Mouse (Mus musculus) forebrain, embryonic 14.5 days (tissue): ENCODE data around the gene Ccnb2. TPM values are rescaled to one million over a fixed set of nuclear protein-coding genes. Genes with fewer than 3 reads are reported as not detected.

Source experiments
- ATAC-seq: fragments of 200-750 bp; cut with Nextera tagmentation; 2 replicates; pipeline ENCODE4 v1.8.0; 2017; ENCODE audit warnings: mild to moderate bottlenecking, moderate library complexity
- DNase-seq: peaks from one replicate; pipeline ENCODE4 v3.0.0-alpha.2; 2015; ENCODE audit warnings: low spot score
- H3K27ac ChIP-seq: fragments of 300-500 bp; sonication (generic); 2 replicates; pipeline ENCODE4 v1.5.1; 2014; ENCODE audit warnings: low read depth, mild to moderate bottlenecking, control low read depth, low read length, moderate library complexity
- H3K27me3 ChIP-seq: fragments of 300-500 bp; sonication (generic); replicated peaks from 2 replicates; pipeline ENCODE4 v1.6.1; 2014; ENCODE audit warnings: low read length, control low read depth, mixed read lengths; ENCODE audit not compliant: control insufficient read depth, insufficient read depth
- H3K36me3 ChIP-seq: fragments of 300-500 bp; sonication (generic); 2 replicates; pipeline ENCODE4 v1.6.1; 2014; ENCODE audit warnings: low read length, control low read depth; ENCODE audit not compliant: control insufficient read depth, insufficient read depth
- H3K4me1 ChIP-seq: fragments of 300-500 bp; sonication (generic); 2 replicates; pipeline ENCODE4 v1.6.1; 2014; ENCODE audit warnings: antibody characterized with exemption, low read length, control low read depth; ENCODE audit not compliant: control insufficient read depth, insufficient read depth
- H3K4me2 ChIP-seq: fragments of 300-500 bp; sonication (generic); 2 replicates; pipeline ENCODE4 v1.6.1; 2014; ENCODE audit warnings: mild to moderate bottlenecking, control low read depth, low read length
- H3K4me3 ChIP-seq: fragments of 300-500 bp; sonication (generic); 2 replicates; pipeline ENCODE4 v1.5.1; 2014; ENCODE audit warnings: low read depth, low read length, control low read depth
- H3K9ac ChIP-seq: fragments of 300-500 bp; sonication (generic); 2 replicates; pipeline ENCODE4 v1.6.1; 2014; ENCODE audit warnings: mild to moderate bottlenecking, low read length, control low read depth, moderate library complexity
- H3K9me3 ChIP-seq: fragments of 300-500 bp; sonication (generic); replicated peaks from 2 replicates; pipeline ENCODE4 v1.6.1; 2016; ENCODE audit warnings: low read length, control low read depth, mixed read lengths; ENCODE audit not compliant: control insufficient read depth
- WGBS: fragments of 180-500 bp; shearing (Covaris S2); extraction: QIAGEN DNeasy Blood & Tissue Kit; methylation state at CpG from one replicate; pipeline ENCODE4 v1.1.7; 2014; 5-methylcytosine and 5-hydroxymethylcytosine counted together
- polyA plus RNA-seq: library from polyadenylated mRNA; unstranded; fragments of >200 nt; fragmentation: Nextera tagmentation; extraction: Ambion mirVana; gene quantifications from 2 replicates; pipeline ENCODE4 v1.2.1, GENCODE M21; 2014

Ccnb2 gene
- polyA plus RNA-seq, 1 experiment from 2014 or later = 101 TPM

DNA sequence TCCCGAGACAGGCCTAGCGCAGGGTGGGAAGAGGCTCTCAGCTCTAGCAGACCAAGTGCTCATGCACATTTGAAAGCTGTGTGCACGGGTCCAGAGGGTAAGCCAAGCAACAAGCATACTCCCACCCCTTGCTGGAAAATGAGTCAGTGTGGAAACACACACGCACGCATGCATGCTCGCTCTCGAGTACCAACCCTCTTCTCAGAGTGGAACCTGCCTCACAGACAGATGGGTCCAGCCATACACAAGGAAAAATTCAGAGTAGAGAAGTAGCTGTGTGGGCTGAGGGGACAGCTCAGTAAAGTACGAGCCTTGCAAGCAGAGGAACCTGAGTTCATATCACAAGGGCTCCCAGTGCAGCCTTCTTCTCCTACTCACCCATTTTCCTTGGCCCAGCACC, 11.6 kb downstream of the Ccnb2 start:
- H3K36me3 ChIP-seq = peaks cover 78% of the 10 kb centered on the region
- H3K4me3 ChIP-seq = no peak overlapping the region
- H3K27ac ChIP-seq = no peak overlapping the region
- DNase-seq = no peak
- no peaks in the 10 kb centered on the region for H3K9me3 ChIP-seq
- WGBS = 97% methylated on average over 8 of the region's 8 CpGs
- no peaks in the 10 kb centered on the region for H3K4me1 ChIP-seq
- no peak for ATAC-seq
- H3K4me2 ChIP-seq = no peak overlapping the region
- H3K27me3 ChIP-seq = no peaks in the 10 kb centered on the region
- H3K9ac ChIP-seq = no peak overlapping the region

DNA sequence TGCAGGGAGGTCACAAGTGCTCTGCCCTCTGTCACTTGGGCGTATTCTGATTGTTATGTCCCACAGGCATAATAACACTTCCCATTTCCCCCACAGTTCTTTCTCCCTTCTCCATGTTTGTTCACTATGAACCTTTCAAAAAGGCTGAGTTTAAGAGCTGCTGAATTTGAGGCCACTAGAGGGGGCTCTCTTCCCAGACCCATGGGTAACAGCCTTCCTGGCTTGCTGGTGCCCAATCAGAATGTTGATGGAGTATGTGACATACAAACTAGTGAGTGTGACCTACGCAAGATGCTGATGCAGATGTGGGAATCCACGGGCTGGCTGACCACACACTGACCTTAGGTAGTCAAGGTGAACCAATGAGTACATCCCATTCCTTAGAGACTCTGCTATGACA, 12.6 kb downstream of the Ccnb2 start:
- peak; percentile 18 for DNase-seq
- 98% methylated on average over 3 of the region's 3 CpGs for WGBS
- no peaks in the 10 kb centered on the region for H3K9me3 ChIP-seq

DNA sequence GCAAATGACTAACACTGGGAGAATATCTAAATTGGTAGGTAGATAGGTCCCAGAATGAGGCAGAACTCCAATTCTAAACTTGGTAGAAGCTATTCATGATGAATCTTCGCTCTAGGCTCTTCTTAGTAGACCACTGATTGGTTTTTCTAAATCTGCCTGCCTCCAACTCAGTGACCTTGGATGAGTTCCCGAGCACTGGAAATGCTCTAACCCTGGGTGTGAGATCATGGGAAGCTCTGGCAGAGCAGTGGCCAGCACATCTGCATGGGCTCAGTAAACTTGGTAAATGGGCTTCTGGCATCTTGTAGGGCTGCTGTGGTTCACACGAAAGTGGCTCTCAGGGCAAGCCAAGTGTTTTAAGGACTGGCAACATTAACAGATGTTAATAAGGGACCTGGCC, 14.8 kb downstream of the Ccnb2 start:
- no peak for ATAC-seq
- Histone ChIP-seq H3K4me3 (no peak overlapping the region), H3K9ac (no peak overlapping the region), H3K27ac (no peak overlapping the region), H3K36me3 (peaks cover 49% of the 10 kb centered on the region), H3K4me2 (no peak overlapping the region), H3K27me3 (no peaks in the 10 kb centered on the region), H3K4me1 (no peaks in the 10 kb centered on the region), H3K9me3 (no peaks in the 10 kb centered on the region)
- no peak for DNase-seq
- WGBS = 92% methylated on average over 3 of the region's 3 CpGs

More for the DNA sequence above, 12.6 kb downstream of the Ccnb2 start:
- no peaks in the 10 kb centered on the region for H3K27me3 ChIP-seq
- H3K4me1 ChIP-seq = no peaks in the 10 kb centered on the region
- H3K36me3 ChIP-seq = peaks cover 69% of the 10 kb centered on the region
- no peak overlapping the region for H3K9ac ChIP-seq
- no peak overlapping the region for H3K4me2 ChIP-seq
- H3K27ac ChIP-seq = no peak overlapping the region
- ATAC-seq = no peak
- no peak overlapping the region for H3K4me3 ChIP-seq

DNA sequence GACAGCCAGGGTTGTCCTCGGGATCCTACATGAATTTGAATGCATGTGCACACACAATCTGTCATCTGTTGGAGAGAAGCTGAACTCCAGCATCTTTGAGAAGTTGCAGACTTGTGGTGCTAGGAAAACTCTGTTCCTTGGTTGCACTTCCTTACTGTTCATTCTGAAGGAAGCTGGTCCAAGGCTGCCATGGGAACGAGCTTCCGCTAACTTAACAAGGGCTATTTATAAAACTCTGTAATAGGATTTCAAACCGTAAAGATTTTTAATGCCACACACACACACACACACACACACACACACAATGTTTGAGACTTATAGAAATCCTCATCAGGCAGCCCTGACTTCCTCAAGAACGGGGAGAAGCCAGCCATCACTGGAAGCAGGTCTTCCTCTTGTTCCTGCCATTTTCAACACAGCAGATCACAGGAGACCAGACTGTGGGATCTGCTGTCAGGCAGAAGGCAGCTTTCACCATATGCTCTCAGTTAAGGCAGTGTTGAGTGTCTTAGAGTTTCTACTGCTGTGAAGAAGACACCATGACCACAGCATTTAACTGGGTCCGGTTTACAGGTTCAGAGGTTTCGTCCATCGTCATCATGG, 19.3 kb downstream of the Ccnb2 start:
- WGBS = 90% methylated on average over 8 of the region's 8 CpGs
- peaks cover 5% of the 10 kb centered on the region for H3K36me3 ChIP-seq
- H3K4me3 ChIP-seq = no peak overlapping the region
- no peaks in the 10 kb centered on the region for H3K27me3 ChIP-seq
- no peaks in the 10 kb centered on the region for H3K9me3 ChIP-seq
- no peak for ATAC-seq
- no peak overlapping the region for H3K27ac ChIP-seq
- H3K4me2 ChIP-seq = no peak overlapping the region
- H3K9ac ChIP-seq = no peak overlapping the region
- no peak for DNase-seq
- no peaks in the 10 kb centered on the region for H3K4me1 ChIP-seq

DNA sequence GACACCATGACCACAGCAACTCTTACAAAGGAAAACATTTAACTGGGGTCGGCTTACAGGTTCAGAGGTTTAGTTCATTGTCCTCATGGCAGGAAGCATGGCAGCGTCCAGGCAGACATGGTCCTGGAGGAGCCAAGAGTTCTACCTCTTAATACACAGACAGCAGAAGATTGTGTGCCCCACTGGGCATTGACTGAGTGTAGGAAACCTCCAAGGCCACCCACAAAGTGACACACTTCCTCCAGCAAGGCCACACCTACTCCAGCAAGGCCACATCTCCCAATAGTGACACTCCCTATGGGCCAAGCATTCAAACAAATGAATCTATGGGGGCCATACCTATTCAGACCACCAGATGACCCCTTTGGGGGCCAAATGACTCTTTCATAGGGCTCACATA, 25.3 kb downstream of the Ccnb2 start:
- Histone ChIP-seq H3K36me3 (no peaks in the 10 kb centered on the region), H3K4me2 (no peak overlapping the region), H3K27me3 (no peaks in the 10 kb centered on the region), H3K27ac (no peak overlapping the region), H3K4me3 (no peak overlapping the region), H3K9ac (no peak overlapping the region), H3K9me3 (no peaks in the 10 kb centered on the region), H3K4me1 (no peaks in the 10 kb centered on the region)
- DNase-seq = no peak
- WGBS = 95% methylated on average over 2 of the region's 2 CpGs
- no peak for ATAC-seq

DNA sequence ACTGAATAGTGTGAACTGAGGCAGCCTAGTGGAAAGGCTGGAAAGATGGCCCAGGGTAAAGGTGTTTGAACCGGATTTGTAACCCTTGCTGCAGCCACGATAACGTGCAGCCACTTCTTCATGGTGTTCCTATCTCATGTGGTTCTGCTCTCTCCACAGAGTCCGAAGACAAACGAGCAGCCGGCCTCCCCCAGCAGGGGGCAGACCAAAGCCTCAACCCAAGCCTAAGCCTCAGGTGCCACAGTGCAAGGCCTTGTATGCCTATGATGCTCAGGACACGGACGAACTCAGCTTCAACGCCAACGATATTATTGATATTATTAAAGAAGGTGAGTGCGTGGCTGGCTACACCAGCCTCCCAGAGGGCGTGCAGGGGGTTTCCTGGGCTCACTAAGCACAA, 25.7 kb downstream of the Ccnb2 start:
- Histone ChIP-seq H3K27ac (no peak overlapping the region), H3K4me3 (no peak overlapping the region), H3K4me2 (no peak overlapping the region), H3K36me3 (no peaks in the 10 kb centered on the region), H3K9me3 (no peaks in the 10 kb centered on the region), H3K4me1 (no peaks in the 10 kb centered on the region), H3K27me3 (no peaks in the 10 kb centered on the region), H3K9ac (no peak overlapping the region)
- ATAC-seq (no peak), DNase-seq (no peak)
- 85% methylated on average over 12 of the region's 12 CpGs for WGBS

DNA sequence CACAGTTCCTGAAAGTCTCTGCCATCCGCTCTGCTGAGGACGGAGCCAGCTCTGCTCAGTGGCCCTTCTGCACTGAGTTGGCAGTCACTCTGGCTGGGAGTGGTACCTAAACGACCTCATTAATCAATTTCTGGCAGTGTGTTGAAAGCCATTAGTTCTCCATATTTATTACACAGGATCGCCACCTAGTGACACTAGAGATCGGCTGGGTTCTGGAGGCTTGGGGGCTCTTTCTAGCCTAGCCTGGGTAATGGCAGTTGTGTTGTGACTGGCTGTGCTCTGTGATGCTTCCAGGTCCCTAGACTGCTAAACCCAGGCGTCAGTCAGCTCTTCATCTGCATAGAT, 28.8 kb downstream of the Ccnb2 start:
- Histone ChIP-seq H3K9me3 (no peaks in the 10 kb centered on the region), H3K27ac (no peak overlapping the region), H3K4me2 (no peak overlapping the region), H3K9ac (no peak overlapping the region), H3K4me3 (no peak overlapping the region), H3K4me1 (no peaks in the 10 kb centered on the region), H3K27me3 (no peaks in the 10 kb centered on the region), H3K36me3 (no peaks in the 10 kb centered on the region)
- DNase-seq (peak; percentile 91), ATAC-seq (peak; percentile 78)
- 15% methylated on average over 6 of the region's 6 CpGs for WGBS

DNA sequence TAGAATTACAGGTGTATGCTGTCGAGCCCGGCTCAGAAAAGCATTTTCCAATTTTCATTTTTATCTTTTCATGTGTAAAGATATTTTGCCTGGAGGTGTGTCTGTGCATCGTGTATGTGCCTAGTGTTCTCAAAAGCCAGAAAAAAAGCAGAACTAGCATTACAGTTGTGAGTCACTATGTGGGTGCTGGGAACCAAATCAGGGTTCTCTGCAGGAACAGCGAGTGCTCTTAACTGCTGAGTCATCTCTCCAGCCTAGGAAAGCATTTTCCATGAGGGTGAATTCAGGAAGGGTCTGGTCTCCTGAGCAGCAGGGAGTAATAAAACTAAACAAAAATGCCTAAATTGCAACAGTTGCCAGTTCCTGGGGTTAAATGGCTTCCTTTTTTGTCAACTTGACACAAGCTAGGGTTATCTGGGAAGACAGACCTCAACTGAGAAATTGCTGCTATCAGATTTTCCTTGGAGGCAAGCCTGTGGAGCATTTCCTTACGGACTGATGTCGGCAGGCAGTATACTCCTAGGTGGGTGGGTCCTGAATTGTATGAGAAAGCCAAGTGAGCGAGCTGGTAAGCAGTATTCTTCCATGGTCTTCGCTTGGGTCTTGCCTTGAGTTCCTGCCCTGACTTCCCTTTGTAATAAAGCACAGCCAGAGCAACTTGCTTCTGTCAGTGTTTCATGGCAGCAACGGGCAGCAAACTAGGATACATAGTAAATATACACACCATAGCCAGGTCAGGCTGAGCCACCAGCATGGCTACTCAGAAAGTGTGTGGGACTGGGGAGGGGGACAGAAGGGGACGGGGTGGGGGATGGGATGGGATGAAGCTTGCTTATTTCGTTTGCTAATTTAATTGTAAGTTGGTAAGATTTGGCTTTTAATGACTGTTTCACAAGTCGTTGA, 29.4 kb downstream of the Ccnb2 start:
- DNase-seq (no peak), ATAC-seq (0 out of 2 replicates have a peak, but pooled peaks have one; percentile 4)
- H3K4me1 ChIP-seq = no peaks in the 10 kb centered on the region
- no peaks in the 10 kb centered on the region for H3K27me3 ChIP-seq
- no peaks in the 10 kb centered on the region for H3K36me3 ChIP-seq
- no peaks in the 10 kb centered on the region for H3K9me3 ChIP-seq
- H3K4me2 ChIP-seq = no peak overlapping the region
- H3K9ac ChIP-seq = no peak overlapping the region
- 77% methylated on average over 12 of the region's 12 CpGs for WGBS
- H3K4me3 ChIP-seq = no peak overlapping the region
- no peak overlapping the region for H3K27ac ChIP-seq

DNA sequence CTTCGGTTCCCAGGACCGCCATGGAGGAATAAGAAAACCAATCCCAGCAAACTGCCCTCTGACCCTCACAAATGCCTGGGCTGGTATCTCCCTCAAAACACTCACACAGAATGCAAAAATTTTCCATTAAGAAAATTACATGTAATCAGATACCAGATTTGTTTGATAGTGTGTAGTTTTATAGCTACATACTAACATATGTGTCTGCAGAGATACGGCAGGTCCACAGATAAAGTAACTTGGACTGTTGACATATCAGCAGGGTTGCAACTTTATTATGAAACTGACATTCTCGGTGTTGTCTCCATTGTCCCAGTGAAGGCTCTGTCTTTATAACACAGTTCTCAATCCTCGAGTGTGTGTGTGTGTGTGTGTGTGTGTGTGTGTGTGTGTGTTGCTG, 30.3 kb downstream of the Ccnb2 start:
- Histone ChIP-seq H3K4me3 (no peak overlapping the region), H3K27me3 (no peaks in the 10 kb centered on the region), H3K36me3 (no peaks in the 10 kb centered on the region), H3K4me2 (no peak overlapping the region), H3K27ac (no peak overlapping the region), H3K9me3 (no peaks in the 10 kb centered on the region), H3K9ac (no peak overlapping the region), H3K4me1 (no peaks in the 10 kb centered on the region)
- no peak for ATAC-seq
- no peak for DNase-seq
- 88% methylated on average over 5 of the region's 5 CpGs for WGBS
